Mouse (Mus musculus) stomach, postnatal 0 days (tissue): Measurements from ENCODE around the gene Cct5. TPM values are rescaled to one million over a fixed set of nuclear protein-coding genes. Genes with fewer than 3 reads are reported as not detected.

ENCODE experiments used
- ATAC-seq: fragments of 200-750 bp; cut with Nextera tagmentation; 2 replicates; pipeline ENCODE4 v1.8.0; 2017; ENCODE audit not compliant: low FRiP score, low TSS enrichment
- DNase-seq: peaks from one replicate; pipeline ENCODE4 v3.0.0-alpha.2; 2016; ENCODE audit warnings: low spot score
- H3K27ac ChIP-seq: fragments of 300-500 bp; sonication (generic); replicated peaks from 2 replicates; pipeline ENCODE4 v1.5.1; 2014; ENCODE audit warnings: mild to moderate bottlenecking, control low read depth
- H3K27me3 ChIP-seq: fragments of 300-500 bp; sonication (generic); 2 replicates; pipeline ENCODE4 v1.6.1; 2014; ENCODE audit warnings: low read length; ENCODE audit not compliant: control insufficient read depth, insufficient read depth
- H3K36me3 ChIP-seq: fragments of 300-500 bp; sonication (generic); 2 replicates; pipeline ENCODE4 v1.6.1; 2014; ENCODE audit warnings: low read length, mixed read lengths; ENCODE audit not compliant: control insufficient read depth, insufficient read depth
- H3K4me1 ChIP-seq: fragments of 300-500 bp; sonication (generic); replicated peaks from 2 replicates; pipeline ENCODE4 v1.6.1; 2014; ENCODE audit warnings: antibody characterized with exemption; ENCODE audit not compliant: control insufficient read depth, insufficient read depth
- H3K4me2 ChIP-seq: fragments of 300-500 bp; sonication (generic); replicated peaks from 2 replicates; pipeline ENCODE4 v1.6.1; 2014; ENCODE audit warnings: low read depth, mild to moderate bottlenecking, control low read depth, moderate library complexity
- H3K4me3 ChIP-seq: fragments of 300-500 bp; sonication (generic); 2 replicates; pipeline ENCODE4 v1.5.1; 2014; ENCODE audit warnings: low read depth, low read length, control low read depth
- H3K9ac ChIP-seq: fragments of 300-500 bp; sonication (generic); 2 replicates; pipeline ENCODE4 v1.6.1; 2014; ENCODE audit warnings: mild to moderate bottlenecking, low read length, control low read depth, mixed read lengths
- H3K9me3 ChIP-seq: fragments of 300-500 bp; sonication (generic); 2 replicates; pipeline ENCODE4 v1.6.1; 2016; ENCODE audit warnings: low read length; ENCODE audit not compliant: control insufficient read depth
- CTCF ChIP-seq: IDR thresholded peaks from 2 replicates; pipeline ENCODE4 v1.5.1; 2016; ENCODE audit warnings: antibody characterized with exemption, low read depth, mild to moderate bottlenecking, moderate library complexity
- EP300 ChIP-seq: optimal IDR thresholded peaks from 2 replicates; pipeline ENCODE3; 2016; ENCODE audit warnings: antibody characterized with exemption
- WGBS: fragments of 180-500 bp; shearing (Covaris S2); extraction: QIAGEN DNeasy Blood & Tissue Kit; methylation state at CpG from one replicate; pipeline ENCODE4 v1.1.7; 2014; 5-methylcytosine and 5-hydroxymethylcytosine counted together
- polyA plus RNA-seq: library from polyadenylated mRNA; unstranded; fragments of >200 nt; fragmentation: Nextera tagmentation; extraction: Ambion mirVana; gene quantifications from 2 replicates; pipeline ENCODE4 v1.2.1, GENCODE M21; 2015

The Cct5 gene
- polyA plus RNA-seq, 1 experiment from 2014 or later = 248 TPM

DNA sequence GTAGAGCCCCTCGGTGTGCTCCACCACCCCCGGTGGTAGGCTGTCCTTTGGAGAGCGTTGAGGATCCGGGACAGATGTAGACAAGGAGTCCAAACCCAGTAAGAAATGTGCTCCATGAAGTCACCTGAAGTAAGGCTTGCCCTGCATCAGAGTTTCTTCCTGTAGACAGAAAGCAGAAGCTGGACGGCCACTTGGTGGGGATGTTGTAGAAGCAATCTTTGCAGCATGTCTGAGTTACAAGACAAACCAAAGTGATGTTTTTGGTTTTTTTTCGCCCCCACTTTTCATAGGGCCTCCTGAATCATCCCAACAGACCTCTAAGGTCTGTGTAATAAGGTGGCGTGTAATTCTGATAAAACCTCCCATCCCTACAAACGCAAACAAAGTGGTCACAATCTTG, 17.9 kb upstream of the Cct5 start:
- no peaks in the 10 kb centered on the region for H3K27me3 ChIP-seq
- H3K4me1 ChIP-seq = no peaks in the 10 kb centered on the region
- TF ChIP-seq CTCF (peak; percentile 55), EP300 (no peak)
- H3K9me3 ChIP-seq = no peaks in the 10 kb centered on the region
- no peak for ATAC-seq
- 92% methylated on average over 8 of the region's 8 CpGs for WGBS
- no peak overlapping the region for H3K4me3 ChIP-seq
- no peak overlapping the region for H3K27ac ChIP-seq
- peaks cover 2% of the 10 kb centered on the region; the same call in 1 of the 2 replicates for H3K36me3 ChIP-seq
- no peak overlapping the region for H3K9ac ChIP-seq
- H3K4me2 ChIP-seq = no peak overlapping the region
- DNase-seq = no peak

DNA sequence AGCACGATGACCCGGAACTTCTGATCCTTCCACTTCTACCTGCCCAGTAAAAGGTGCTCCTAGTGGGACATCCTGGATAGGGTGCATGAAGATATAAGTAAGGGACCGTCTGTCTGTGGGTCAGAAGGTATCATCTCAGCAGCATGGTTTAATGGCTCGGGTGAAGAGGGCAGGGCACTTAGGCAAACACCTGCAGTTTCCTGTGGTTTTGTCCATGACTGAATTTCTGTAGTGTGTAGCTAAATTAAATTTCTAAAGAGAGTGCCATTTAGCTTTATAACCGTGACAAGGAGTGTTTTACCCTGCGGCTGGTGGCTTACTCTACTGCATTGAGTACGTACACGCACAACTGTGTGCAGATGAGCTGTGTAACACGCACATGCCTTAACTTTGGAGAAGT, 15.7 kb upstream of the Cct5 start:
- Histone ChIP-seq H3K4me2 (no peak overlapping the region), H3K9me3 (no peaks in the 10 kb centered on the region), H3K4me1 (no peaks in the 10 kb centered on the region), H3K36me3 (peaks cover 2% of the 10 kb centered on the region; the same call in 1 of the 2 replicates), H3K27me3 (no peaks in the 10 kb centered on the region), H3K27ac (no peak overlapping the region), H3K4me3 (no peak overlapping the region), H3K9ac (no peak overlapping the region)
- ATAC-seq = no peak
- 94% methylated on average over 9 of the region's 9 CpGs for WGBS
- no peak for TF ChIP-seq CTCF
- TF ChIP-seq EP300 = no peak
- DNase-seq = no peak

DNA sequence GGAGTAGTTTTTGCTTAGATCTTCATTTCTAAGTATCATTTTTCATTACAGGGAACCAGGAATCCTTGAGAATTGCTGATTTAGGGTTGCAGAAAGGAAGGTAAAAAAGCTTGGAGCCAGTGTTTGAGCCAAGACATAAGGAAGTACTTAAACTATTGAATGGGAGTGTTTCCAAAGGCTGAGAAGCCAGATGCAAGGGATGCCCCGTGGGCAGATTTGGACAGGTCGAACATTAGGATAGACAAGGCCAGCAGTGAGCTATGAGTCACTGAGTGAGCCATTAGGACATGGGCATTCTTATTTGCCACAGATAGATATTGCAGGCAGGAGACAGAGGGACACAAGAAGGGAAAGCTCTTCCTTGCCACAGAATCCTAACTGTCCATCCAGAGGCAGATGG, 13.1 kb upstream of the Cct5 start:
- TF ChIP-seq EP300 (no peak), CTCF (no peak)

DNA sequence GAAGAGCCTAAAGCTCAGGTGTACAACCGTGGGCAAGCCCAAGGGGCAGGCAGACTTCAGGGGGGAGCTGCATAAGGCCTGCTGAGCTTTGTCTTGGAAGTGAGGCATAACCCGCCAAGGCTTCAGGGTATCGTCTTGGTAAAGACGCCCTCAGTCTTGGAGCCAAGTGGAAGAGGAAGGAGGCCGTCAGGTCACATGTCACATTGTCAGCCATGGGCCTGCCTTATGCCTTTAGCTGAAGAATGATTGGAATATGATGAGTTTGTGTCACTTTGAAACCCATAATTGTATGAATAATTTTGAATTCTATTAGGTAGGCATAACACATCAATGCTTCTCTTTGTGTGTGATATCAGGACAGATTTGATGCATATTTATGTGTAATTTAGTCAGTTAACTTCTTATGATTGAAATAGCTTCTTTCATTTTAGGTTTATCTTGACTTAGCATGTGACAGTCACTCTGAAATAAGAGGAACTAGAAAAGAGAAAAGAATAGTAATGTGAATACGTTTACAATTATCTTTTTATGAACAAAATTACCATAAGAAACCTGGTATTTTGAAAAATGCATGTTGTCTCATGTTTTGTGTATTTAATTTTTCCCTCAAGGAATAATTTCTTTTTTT, 12.3 kb upstream of the Cct5 start:
- Histone ChIP-seq H3K36me3 (peaks cover 2% of the 10 kb centered on the region; the same call in 1 of the 2 replicates), H3K4me3 (no peak overlapping the region), H3K27me3 (no peaks in the 10 kb centered on the region), H3K4me2 (no peak overlapping the region), H3K4me1 (no peaks in the 10 kb centered on the region), H3K9me3 (no peaks in the 10 kb centered on the region), H3K27ac (no peak overlapping the region), H3K9ac (no peak overlapping the region)
- TF ChIP-seq CTCF (no peak), EP300 (no peak)
- no peak for ATAC-seq
- WGBS = 84% methylated on average over 6 of the region's 6 CpGs
- DNase-seq = no peak

More for the DNA sequence above, 13.1 kb upstream of the Cct5 start:
- no peak overlapping the region for H3K4me2 ChIP-seq
- peaks cover 2% of the 10 kb centered on the region; the same call in 1 of the 2 replicates for H3K36me3 ChIP-seq
- H3K27ac ChIP-seq = no peak overlapping the region
- no peak overlapping the region for H3K9ac ChIP-seq
- no peak overlapping the region for H3K4me3 ChIP-seq
- no peaks in the 10 kb centered on the region for H3K27me3 ChIP-seq
- WGBS = 82% methylated on average over 2 of the region's 2 CpGs
- H3K4me1 ChIP-seq = no peaks in the 10 kb centered on the region
- ATAC-seq (no peak), DNase-seq (no peak)
- no peaks in the 10 kb centered on the region for H3K9me3 ChIP-seq

DNA sequence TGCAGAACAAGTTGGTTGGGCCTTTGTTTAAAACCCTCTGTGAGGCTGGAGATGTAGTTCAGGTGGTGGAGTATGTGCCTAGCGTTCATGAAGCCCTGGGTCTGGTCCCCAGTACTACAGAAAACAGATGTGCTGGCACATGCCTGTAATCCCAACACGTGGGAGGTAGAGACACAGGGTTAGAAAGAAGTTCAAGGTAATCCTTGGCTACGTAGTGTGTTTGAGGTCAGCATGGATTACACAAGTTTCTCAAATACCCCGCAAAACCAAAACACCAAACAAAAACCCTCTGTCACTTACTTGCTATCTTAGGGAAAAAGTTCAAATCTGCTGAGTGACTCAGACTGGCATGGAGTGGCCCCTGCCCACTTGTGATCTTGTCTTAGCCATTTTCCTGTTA, 10.4 kb upstream of the Cct5 start:
- no peak overlapping the region for H3K4me3 ChIP-seq
- no peak overlapping the region for H3K4me2 ChIP-seq
- no peak overlapping the region for H3K27ac ChIP-seq
- no peak overlapping the region for H3K9ac ChIP-seq
- no peaks in the 10 kb centered on the region for H3K4me1 ChIP-seq
- peaks cover under 1% of the 10 kb centered on the region; the same call in 1 of the 2 replicates for H3K36me3 ChIP-seq
- no peak for DNase-seq
- WGBS = 89% methylated on average over 4 of the region's 4 CpGs
- TF ChIP-seq EP300 (no peak), CTCF (no peak)
- no peaks in the 10 kb centered on the region for H3K9me3 ChIP-seq
- no peaks in the 10 kb centered on the region for H3K27me3 ChIP-seq
- no peak for ATAC-seq

DNA sequence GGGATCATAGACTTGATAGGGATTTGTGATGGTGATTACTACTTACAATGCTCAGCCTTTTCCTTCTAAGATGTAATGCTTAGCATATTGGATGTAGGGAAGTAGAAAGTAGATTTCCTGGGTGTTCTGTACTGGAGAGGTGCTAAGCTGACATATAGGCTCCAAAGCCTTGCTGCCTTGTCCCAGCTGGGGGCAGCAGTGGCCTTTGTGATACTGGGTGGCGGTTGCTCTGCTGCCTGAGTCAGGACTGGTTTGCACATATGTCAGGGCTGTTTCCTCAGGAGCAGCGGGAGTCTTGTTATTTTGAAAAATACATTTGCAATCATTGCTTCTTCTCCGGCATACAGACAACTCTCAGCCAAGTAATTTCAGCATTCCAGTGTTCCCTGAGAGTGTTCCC, 9.4 kb upstream of the Cct5 start:
- no peaks in the 10 kb centered on the region for H3K27me3 ChIP-seq
- DNase-seq = peak; percentile 45
- WGBS = 63% methylated on average over 3 of the region's 3 CpGs

More for the DNA sequence above, 9.4 kb upstream of the Cct5 start:
- Histone ChIP-seq H3K4me2 (no peak overlapping the region), H3K4me1 (no peaks in the 10 kb centered on the region), H3K9ac (no peak overlapping the region), H3K9me3 (no peaks in the 10 kb centered on the region), H3K36me3 (no peaks in the 10 kb centered on the region), H3K4me3 (no peak overlapping the region), H3K27ac (no peak overlapping the region)
- 0 out of 2 replicates have a peak, but pooled peaks have one; percentile 61 for ATAC-seq
- TF ChIP-seq EP300 (no peak), CTCF (peak; percentile 71)
